Mouse (Mus musculus): ENCODE data around the gene Nek3. TPM values are rescaled to one million over a fixed set of nuclear protein-coding genes. Genes with fewer than 3 reads are reported as not detected.
A peak's percentile ranks its signal among the peaks of the same experiment; 100 is the strongest.

Gene Nek3
- polyA plus RNA-seq, 1 experiment from 2014 or later, result 0.96 TPM

GRCm38 (mm10) chr8:22193432-22194010, 27.3 kb upstream of the Nek3 start:
- TF ChIP-seq CTCF (IDR thresholded peaks at IDR 0.05; ENCODE audit: low read depth) (no peak), EP300 (IDR thresholded peaks at IDR 0.05; ENCODE audit: low read depth) (no peak)
- peak overlapping the region; percentile 97 for H3K27ac ChIP-seq (ENCODE audit: low read depth)
- peak overlapping the region; percentile 87 for H3K4me2 ChIP-seq (ENCODE audit: low read depth, low read length)
- no peaks in the 10 kb centered on the region for H3K27me3 ChIP-seq (ENCODE audit: insufficient read depth, low read length)
- peaks cover 14% of the 10 kb centered on the region for H3K4me1 ChIP-seq (ENCODE audit: insufficient read depth)
- H3K4me3 ChIP-seq (ENCODE audit: low read depth, low read length), result peak overlapping the region; percentile 81
- H3K9ac ChIP-seq (replicated peaks), result peak overlapping the region; percentile 89
- no peak; the same call in 1 of the 2 replicates for ATAC-seq
- 9% methylated on average over 12 of the region's 12 CpGs for WGBS (ENCODE audit: insufficient replicate concordance)
- H3K9me3 ChIP-seq (ENCODE audit: low read length), result no peaks in the 10 kb centered on the region
- no peaks in the 10 kb centered on the region for H3K36me3 ChIP-seq (replicated peaks; ENCODE audit: insufficient read depth, low read length)
- DNase-seq, result peak; percentile 31

- no peaks in the 10 kb centered on the region for H3K27me3 ChIP-seq (ENCODE audit: insufficient read depth, low read length)
- peaks cover 14% of the 10 kb centered on the region for H3K4me1 ChIP-seq (ENCODE audit: insufficient read depth)
- peak within 1 kb of the TSS; percentile 87 for H3K4me2 ChIP-seq (ENCODE audit: low read depth, low read length)
- TF ChIP-seq CTCF (IDR thresholded peaks at IDR 0.05; ENCODE audit: low read depth) (peak; percentile 94), EP300 (IDR thresholded peaks at IDR 0.05; ENCODE audit: low read depth) (no peak)
- H3K27ac ChIP-seq (ENCODE audit: low read depth), result peak within 1 kb of the TSS; percentile 97
- DNase-seq, result peak; percentile 93
- H3K9ac ChIP-seq (replicated peaks), result peak within 1 kb of the TSS; percentile 89
- H3K36me3 ChIP-seq (replicated peaks; ENCODE audit: insufficient read depth, low read length), result no peaks in the 10 kb centered on the region
- peak within 1 kb of the TSS; percentile 81 for H3K4me3 ChIP-seq (ENCODE audit: low read depth, low read length)
- WGBS (ENCODE audit: insufficient replicate concordance), result 1% methylated on average over 64 of the region's 73 CpGs
- H3K9me3 ChIP-seq (ENCODE audit: low read length), result no peaks in the 10 kb centered on the region
- ATAC-seq, result peak; percentile 97
Observed at GRCm38 (mm10) chr8:22192660-22193431, 26.6 kb upstream of the Nek3 start, which contains the start of gene Vps36. Gene Vps36, plus strand, starts transcription at chr8:22192809.

GRCm38 (mm10) chr8:22185431-22186397, 19.5 kb upstream of the Nek3 start, which contains the start of gene Ckap2:
Gene Ckap2, minus strand, starts transcription at chr8:22185819.
- peak within 1 kb of the TSS; percentile 82 for H3K4me2 ChIP-seq (ENCODE audit: low read depth, low read length)

GRCm38 (mm10) chr8:22184884-22185283, 18.6 kb upstream of the Nek3 start:
- Histone ChIP-seq H3K9ac (replicated peaks) (peak overlapping the region; percentile 69), H3K36me3 (replicated peaks; ENCODE audit: insufficient read depth, low read length) (no peaks in the 10 kb centered on the region), H3K4me3 (ENCODE audit: low read depth, low read length) (peak overlapping the region; percentile 69), H3K27ac (ENCODE audit: low read depth) (peak overlapping the region; percentile 76; the same call in 1 of the 2 replicates), H3K4me2 (ENCODE audit: low read depth, low read length) (peak overlapping the region; percentile 82), H3K9me3 (ENCODE audit: low read length) (no peaks in the 10 kb centered on the region), H3K4me1 (ENCODE audit: insufficient read depth) (peaks cover 6% of the 10 kb centered on the region; the same call in 1 of the 2 replicates), H3K27me3 (ENCODE audit: insufficient read depth, low read length) (no peaks in the 10 kb centered on the region)
- 1% methylated on average over 3 of the region's 3 CpGs for WGBS (ENCODE audit: insufficient replicate concordance)
- TF ChIP-seq CTCF (IDR thresholded peaks at IDR 0.05; ENCODE audit: low read depth), result no peak
- TF ChIP-seq EP300 (IDR thresholded peaks at IDR 0.05; ENCODE audit: low read depth), result no peak
- ATAC-seq (peak; percentile 62), DNase-seq (peak; percentile 63)

More at GRCm38 (mm10) chr8:22185431-22186397, 19.5 kb upstream of the Nek3 start, which contains the start of gene Ckap2:
- Histone ChIP-seq H3K4me1 (ENCODE audit: insufficient read depth) (peaks cover 6% of the 10 kb centered on the region; the same call in 1 of the 2 replicates), H3K27me3 (ENCODE audit: insufficient read depth, low read length) (no peaks in the 10 kb centered on the region), H3K9me3 (ENCODE audit: low read length) (no peaks in the 10 kb centered on the region), H3K36me3 (replicated peaks; ENCODE audit: insufficient read depth, low read length) (no peaks in the 10 kb centered on the region), H3K27ac (ENCODE audit: low read depth) (peak within 1 kb of the TSS; percentile 76), H3K4me3 (ENCODE audit: low read depth, low read length) (peak within 1 kb of the TSS; percentile 69), H3K9ac (replicated peaks) (peak within 1 kb of the TSS; percentile 69)
- DNase-seq (peak; percentile 96), ATAC-seq (peak; percentile 98)
- 4% methylated on average over 63 of the region's 63 CpGs for WGBS (ENCODE audit: insufficient replicate concordance)
- TF ChIP-seq CTCF (IDR thresholded peaks at IDR 0.05; ENCODE audit: low read depth) (no peak), EP300 (IDR thresholded peaks at IDR 0.05; ENCODE audit: low read depth) (no peak)

DNA sequence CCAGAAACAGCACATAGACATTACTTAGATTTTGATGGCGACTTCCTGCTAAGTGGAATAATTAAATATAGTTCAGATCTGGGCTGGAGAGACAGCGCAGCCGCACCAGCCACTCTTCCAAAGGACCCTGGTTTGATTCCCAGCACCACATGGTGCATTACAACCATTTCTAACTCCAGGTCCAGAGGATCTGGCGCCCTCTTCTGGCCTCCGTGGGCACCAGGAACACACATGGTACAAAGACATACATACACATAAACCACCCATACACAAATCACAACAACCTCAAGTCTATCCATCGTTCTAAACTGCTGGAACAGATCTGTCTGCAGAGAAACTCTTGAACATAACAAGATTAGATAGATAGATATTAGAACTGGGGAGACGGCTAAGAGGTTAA, 9.7 kb upstream of the Nek3 start:
- TF ChIP-seq EP300 (IDR thresholded peaks at IDR 0.05; ENCODE audit: low read depth) (no peak), CTCF (IDR thresholded peaks at IDR 0.05; ENCODE audit: low read depth) (0 out of 2 replicates have a peak, but pooled peaks have one; percentile 5)
- no peak for ATAC-seq

More for the DNA sequence above, 9.7 kb upstream of the Nek3 start:
- Histone ChIP-seq H3K4me2 (ENCODE audit: low read depth, low read length) (no peak overlapping the region), H3K27me3 (ENCODE audit: insufficient read depth, low read length) (no peaks in the 10 kb centered on the region), H3K4me3 (ENCODE audit: low read depth, low read length) (no peak overlapping the region), H3K9me3 (ENCODE audit: low read length) (peaks cover 7% of the 10 kb centered on the region), H3K36me3 (replicated peaks; ENCODE audit: insufficient read depth, low read length) (peaks cover 29% of the 10 kb centered on the region), H3K4me1 (ENCODE audit: insufficient read depth) (no peaks in the 10 kb centered on the region), H3K27ac (ENCODE audit: low read depth) (no peak overlapping the region), H3K9ac (replicated peaks) (no peak overlapping the region)
- DNase-seq, result no peak
- WGBS (ENCODE audit: insufficient replicate concordance), result 96% methylated on average over 7 of the region's 7 CpGs
